10 mouse cellular contexts compared by ENCODE assay signal in genomic region chr4:126226640-126227039, GRCm38 (mm10). TPM values are rescaled to one million over a fixed set of nuclear protein-coding genes. Genes with fewer than 3 reads are reported as not detected.
A peak's percentile ranks its signal among the peaks of the same experiment; 100 is the strongest.
DNase-seq lines count a peak whose midpoint lies in the region; ATAC-seq and TF ChIP-seq lines count a peak whose summit lies in the region.
"Had no signal": no experiment of that assay in that cellular context is flagged by ENCODE, and none has a peak within 500 bp of the region (broad histone marks: within the 10 kb centered on the region; RNA-seq: fewer than 3 reads in every experiment).

No protein-coding gene starts in this region.

- H3K9me3 ChIP-seq in liver, postnatal 0 days (ENCODE audit: low read length), result no peaks in the 10 kb centered on the region
- no peaks in the 10 kb centered on the region for H3K9me3 ChIP-seq in liver, embryonic 12.5 days (replicated peaks)
- H3K9me3 ChIP-seq in hindbrain, postnatal 0 days (ENCODE audit: low read length), result no peaks in the 10 kb centered on the region
- no peaks in the 10 kb centered on the region for H3K9me3 ChIP-seq in stomach, embryonic 15.5 days

- 0 out of 2 replicates have a peak, but pooled peaks have one; percentile 2 for ATAC-seq in liver, postnatal 0 days
- ATAC-seq in liver, embryonic 12.5 days, result no peak
- peak; percentile 4; the same call in 1 of the 2 replicates for ATAC-seq in hindbrain, postnatal 0 days
- peak; percentile 7; the same call in 1 of the 2 replicates for ATAC-seq in stomach, embryonic 15.5 days (ENCODE audit: insufficient read depth, low FRiP score, low read depth)

- WGBS in liver, postnatal 0 days (ENCODE audit: insufficient replicate concordance), result 56% methylated on average over 12 of the region's 12 CpGs
- 43% methylated on average over 12 of the region's 12 CpGs for WGBS in liver, embryonic 12.5 days (ENCODE audit: insufficient replicate concordance)
- WGBS in hindbrain, postnatal 0 days, result 52% methylated on average over 12 of the region's 12 CpGs
- WGBS in stomach, embryonic 15.5 days, result 55% methylated on average over 12 of the region's 12 CpGs

- H3K4me1 ChIP-seq in liver, postnatal 0 days (ENCODE audit: insufficient read depth), result peaks cover 5% of the 10 kb centered on the region; the same call in 1 of the 2 replicates
- H3K4me1 ChIP-seq in liver, embryonic 12.5 days, result no peaks in the 10 kb centered on the region
- H3K4me1 ChIP-seq in hindbrain, postnatal 0 days (ENCODE audit: insufficient read depth, low read length), result 0 out of 2 replicates have a peak, but pooled peaks cover 4% of the 10 kb centered on the region
- H3K4me1 ChIP-seq in stomach, embryonic 15.5 days, result peaks cover 5% of the 10 kb centered on the region; the same call in 1 of the 2 replicates

- H3K4me2 ChIP-seq in liver, postnatal 0 days (ENCODE audit: low read depth, low read length), result peak overlapping the region; percentile 63; the same call in 1 of the 2 replicates
- H3K4me2 ChIP-seq in liver, embryonic 12.5 days, result no peak overlapping the region
- H3K4me2 ChIP-seq in hindbrain, postnatal 0 days (ENCODE audit: low read depth, low read length), result no peak overlapping the region; the same call in 1 of the 2 replicates
- H3K4me2 ChIP-seq in stomach, embryonic 15.5 days, result no peak overlapping the region

- peak overlapping the region; percentile 92 for H3K27ac ChIP-seq in gastrocnemius, adult 2 months
- H3K27ac ChIP-seq in liver, postnatal 0 days (ENCODE audit: low read depth), result no peak overlapping the region
- no peak overlapping the region for H3K27ac ChIP-seq in liver, embryonic 12.5 days
- H3K27ac ChIP-seq in hindbrain, postnatal 0 days, result no peak overlapping the region
- H3K27ac ChIP-seq in stomach, embryonic 15.5 days, result no peak overlapping the region

- intact Hi-C loops in gastrocnemius, adult 2 months (cut with DNase I), result loop anchor here (1.0 to 5.0 kb wide), 3 partner anchors 36 to 83 kb away; partner anchors contain the start of gene Trappc3
- intact Hi-C loops in gastrocnemius, postnatal 14 days (cut with DNase I; ENCODE audit: low total_unique reads), result loop anchor here (2.0 kb wide), 1 partner anchor 34 kb away; no protein-coding TSS in a partner anchor

- H3K4me3 ChIP-seq in gastrocnemius, adult 2 months, result peak overlapping the region; percentile 70
- H3K4me3 ChIP-seq in liver, postnatal 0 days (ENCODE audit: low read depth, low read length), result no peak overlapping the region
- H3K4me3 ChIP-seq in liver, embryonic 12.5 days, result no peak overlapping the region
- no peak overlapping the region for H3K4me3 ChIP-seq in hindbrain, postnatal 0 days (ENCODE audit: low read length)
- H3K4me3 ChIP-seq in stomach, embryonic 15.5 days (replicated peaks), result no peak overlapping the region

- H3K27me3 ChIP-seq in liver, postnatal 0 days (ENCODE audit: insufficient read depth, low read length), result no peaks in the 10 kb centered on the region
- H3K27me3 ChIP-seq in liver, embryonic 12.5 days (replicated peaks), result peaks cover 15% of the 10 kb centered on the region; the same call in 1 of the 2 replicates
- no peaks in the 10 kb centered on the region for H3K27me3 ChIP-seq in hindbrain, postnatal 0 days (ENCODE audit: insufficient read depth, low read length)
- no peaks in the 10 kb centered on the region for H3K27me3 ChIP-seq in stomach, embryonic 15.5 days (replicated peaks)
- H3K27me3 ChIP-seq: CH12.LX had no signal

- no peak for TF ChIP-seq EP300 in liver, postnatal 0 days (IDR thresholded peaks at IDR 0.05; ENCODE audit: low read depth)

- peaks cover 8% of the 10 kb centered on the region for H3K36me3 ChIP-seq in liver, postnatal 0 days (replicated peaks; ENCODE audit: insufficient read depth, low read length)
- H3K36me3 ChIP-seq in liver, embryonic 12.5 days, result peaks cover 10% of the 10 kb centered on the region
- H3K36me3 ChIP-seq in hindbrain, postnatal 0 days (ENCODE audit: insufficient read depth, low read length), result peaks cover 11% of the 10 kb centered on the region; the same call in 1 of the 2 replicates
- peaks cover 9% of the 10 kb centered on the region for H3K36me3 ChIP-seq in stomach, embryonic 15.5 days

- no peak for DNase-seq in gastrocnemius, adult 2 months
- no peak for DNase-seq in gastrocnemius, postnatal 14 days
- DNase-seq in liver, postnatal 0 days, result no peak
- DNase-seq in hindbrain, postnatal 0 days (ENCODE audit: low spot score), result no peak
- no peak for DNase-seq in cerebellum, adult 11-12 months
- DNase-seq in right cerebral cortex, adult 18-20 months, result no peak

- H3K9ac ChIP-seq in liver, postnatal 0 days (replicated peaks), result no peak overlapping the region
- no peak overlapping the region for H3K9ac ChIP-seq in liver, embryonic 12.5 days
- no peak overlapping the region for H3K9ac ChIP-seq in hindbrain, postnatal 0 days (replicated peaks; ENCODE audit: low read length)
- H3K9ac ChIP-seq in stomach, embryonic 15.5 days, result no peak overlapping the region

- TF ChIP-seq CTCF in gastrocnemius, adult 2 months (IDR thresholded peaks at IDR 0.05), result no peak
- no peak for TF ChIP-seq CTCF in liver, postnatal 0 days (IDR thresholded peaks at IDR 0.05; ENCODE audit: low read depth)
- no peak for TF ChIP-seq CTCF in hindbrain, postnatal 0 days (IDR thresholded peaks at IDR 0.05; ENCODE audit: low read depth)

RNA-seq across cellular contexts. Expression of gene Thrap3, which starts 24.1 kb away (rescaled TPM):
- 100 to 1,000 TPM; 102 to 108 TPM for total RNA-seq in gastrocnemius, adult 2 months (2021)
- total RNA-seq in gastrocnemius, postnatal 14 days (2021), result 10 to 100 TPM; 92.1 to 99.3 TPM
- polyA plus RNA-seq in liver, postnatal 0 days (2015; fragmentation: Nextera tagmentation; extraction: Ambion mirVana), result 47.8 and 62.4 TPM in 2 replicates
- polyA plus RNA-seq in liver, embryonic 12.5 days (2016; fragmentation: Nextera tagmentation; extraction: Ambion mirVana), result 162 and 163 TPM in 2 replicates
- total RNA-seq in hindbrain, postnatal 0 days (2014; rRNA removed), result 85.7 and 128 TPM in 2 replicates
- polyA plus RNA-seq in hindbrain, postnatal 0 days (2015; fragmentation: Nextera tagmentation; extraction: Ambion mirVana), result 108 and 123 TPM in 2 replicates
- 182 and 203 TPM in 2 replicates for polyA plus RNA-seq in stomach, embryonic 15.5 days (2015; fragmentation: Nextera tagmentation; extraction: Ambion mirVana)

RNA-seq across cellular contexts. Expression of gene Map7d1, which starts 29.5 kb away (rescaled TPM):
- total RNA-seq in gastrocnemius, adult 2 months (2021), result 100 to 1,000 TPM; 177 to 199 TPM
- 100 to 1,000 TPM; 165 to 201 TPM for total RNA-seq in gastrocnemius, postnatal 14 days (2021)
- 7.2 and 10.0 TPM in 2 replicates for polyA plus RNA-seq in liver, postnatal 0 days (2015; fragmentation: Nextera tagmentation; extraction: Ambion mirVana)
- polyA plus RNA-seq in liver, embryonic 12.5 days (2016; fragmentation: Nextera tagmentation; extraction: Ambion mirVana), result 20.9 and 23.3 TPM in 2 replicates
- total RNA-seq in hindbrain, postnatal 0 days (2014; rRNA removed), result 106 and 109 TPM in 2 replicates
- polyA plus RNA-seq in hindbrain, postnatal 0 days (2015; fragmentation: Nextera tagmentation; extraction: Ambion mirVana), result 51.0 and 54.6 TPM in 2 replicates
- 34.1 and 36.9 TPM in 2 replicates for polyA plus RNA-seq in stomach, embryonic 15.5 days (2015; fragmentation: Nextera tagmentation; extraction: Ambion mirVana)

RNA-seq across cellular contexts. Expression of gene Trappc3, which starts 35.5 kb away (rescaled TPM):
- total RNA-seq in gastrocnemius, adult 2 months (2021), result 10 to 100 TPM; 18.6 to 24.3 TPM
- total RNA-seq in gastrocnemius, postnatal 14 days (2021), result 10 to 100 TPM; 22.2 to 24.3 TPM
- polyA plus RNA-seq in liver, postnatal 0 days (2015; fragmentation: Nextera tagmentation; extraction: Ambion mirVana), result 39.0 and 39.2 TPM in 2 replicates
- 43.7 and 44.0 TPM in 2 replicates for polyA plus RNA-seq in liver, embryonic 12.5 days (2016; fragmentation: Nextera tagmentation; extraction: Ambion mirVana)
- 88.9 and 97.4 TPM in 2 replicates for total RNA-seq in hindbrain, postnatal 0 days (2014; rRNA removed)
- polyA plus RNA-seq in hindbrain, postnatal 0 days (2015; fragmentation: Nextera tagmentation; extraction: Ambion mirVana), result 187 and 188 TPM in 2 replicates
- polyA plus RNA-seq in stomach, embryonic 15.5 days (2015; fragmentation: Nextera tagmentation; extraction: Ambion mirVana), result 91.7 and 97.1 TPM in 2 replicates

RNA-seq across cellular contexts. Expression of gene Col8a2, which starts 60.0 kb away (rescaled TPM):
- 1 to 10 TPM in 1 of 2 experiments, under 1 TPM in 1; 0.74 to 6.0 TPM for total RNA-seq in gastrocnemius, adult 2 months (2021)
- total RNA-seq in gastrocnemius, postnatal 14 days (2021), result 1 to 10 TPM; 4.7 to 5.6 TPM
- 0.25 and 0.26 TPM in 2 replicates for polyA plus RNA-seq in liver, postnatal 0 days (2015; fragmentation: Nextera tagmentation; extraction: Ambion mirVana)
- polyA plus RNA-seq in liver, embryonic 12.5 days (2016; fragmentation: Nextera tagmentation; extraction: Ambion mirVana), result 1.8 and 2.3 TPM in 2 replicates
- total RNA-seq in hindbrain, postnatal 0 days (2014; rRNA removed), result 11.6 and 17.7 TPM in 2 replicates
- polyA plus RNA-seq in hindbrain, postnatal 0 days (2015; fragmentation: Nextera tagmentation; extraction: Ambion mirVana), result 5.5 and 5.9 TPM in 2 replicates
- 13.4 and 14.2 TPM in 2 replicates for polyA plus RNA-seq in stomach, embryonic 15.5 days (2015; fragmentation: Nextera tagmentation; extraction: Ambion mirVana)
- total RNA-seq: CH12.LX; neutrophil, adult 5-6 weeks had no signal
